Mouse (Mus musculus): ENCODE data around the gene Plcxd3. TPM values are rescaled to one million over a fixed set of nuclear protein-coding genes. Genes with fewer than 3 reads are reported as not detected.

Gene Plcxd3
- polyA plus RNA-seq, 1 experiment from 2014 or later = 56.2 TPM

GRCm38 (mm10) chr15:4387774-4388173, 12.5 kb downstream of the Plcxd3 start:
- Histone ChIP-seq H3K9ac (replicated peaks) (no peak overlapping the region), H3K4me1 (replicated peaks) (no peaks in the 10 kb centered on the region), H3K27ac (no peak overlapping the region), H3K9me3 (no peaks in the 10 kb centered on the region), H3K27me3 (no peaks in the 10 kb centered on the region), H3K4me2 (replicated peaks) (no peak overlapping the region), H3K4me3 (replicated peaks) (no peak overlapping the region), H3K36me3 (no peaks in the 10 kb centered on the region)
- no peak for ATAC-seq

- 20% methylated on average over 4 of the region's 4 CpGs for WGBS
- no peaks in the 10 kb centered on the region for H3K9me3 ChIP-seq
- ATAC-seq = no peak
Observed at GRCm38 (mm10) chr15:4400096-4400495, 24.8 kb downstream of the Plcxd3 start.

DNA sequence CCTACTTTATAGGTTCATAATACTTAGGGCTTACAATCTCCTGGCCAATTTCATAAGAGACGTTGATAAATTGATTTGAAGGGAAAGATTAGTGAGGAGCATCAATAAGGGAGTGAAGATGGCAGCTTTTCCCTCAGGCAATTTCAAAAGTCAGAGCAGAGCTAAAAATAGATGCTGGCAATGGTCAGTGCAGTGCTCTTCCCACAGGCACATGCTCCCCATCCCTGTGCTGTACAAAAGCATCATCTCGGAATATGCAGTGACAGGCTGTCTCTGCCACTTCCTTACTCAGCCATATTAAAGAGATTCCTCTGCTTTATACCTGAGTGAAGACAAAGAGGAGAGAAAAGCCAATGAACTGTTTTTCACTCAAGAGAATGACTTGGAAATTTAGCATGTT, 36.0 kb downstream of the Plcxd3 start:
- no peak overlapping the region for H3K27ac ChIP-seq
- peak; percentile 67; the same call in 1 of the 2 replicates for ATAC-seq
- H3K9ac ChIP-seq (replicated peaks) = no peak overlapping the region
- H3K27me3 ChIP-seq = no peaks in the 10 kb centered on the region
- H3K4me2 ChIP-seq (replicated peaks) = no peak overlapping the region
- H3K4me1 ChIP-seq (replicated peaks) = peaks cover 3% of the 10 kb centered on the region
- H3K36me3 ChIP-seq = no peaks in the 10 kb centered on the region
- no peaks in the 10 kb centered on the region for H3K9me3 ChIP-seq
- H3K4me3 ChIP-seq (replicated peaks) = no peak overlapping the region
- WGBS = 51% methylated on average over 2 of the region's 2 CpGs

More at GRCm38 (mm10) chr15:4400096-4400495, 24.8 kb downstream of the Plcxd3 start:
- H3K36me3 ChIP-seq = peaks cover 6% of the 10 kb centered on the region; the same call in 1 of the 2 replicates
- 0 out of 2 replicates have a peak, but pooled peaks cover 2% of the 10 kb centered on the region for H3K4me1 ChIP-seq (replicated peaks)
- no peak overlapping the region for H3K9ac ChIP-seq (replicated peaks)
- H3K4me3 ChIP-seq (replicated peaks) = no peak overlapping the region
- no peak overlapping the region for H3K27ac ChIP-seq
- H3K27me3 ChIP-seq = no peaks in the 10 kb centered on the region
- no peak overlapping the region for H3K4me2 ChIP-seq (replicated peaks)

DNA sequence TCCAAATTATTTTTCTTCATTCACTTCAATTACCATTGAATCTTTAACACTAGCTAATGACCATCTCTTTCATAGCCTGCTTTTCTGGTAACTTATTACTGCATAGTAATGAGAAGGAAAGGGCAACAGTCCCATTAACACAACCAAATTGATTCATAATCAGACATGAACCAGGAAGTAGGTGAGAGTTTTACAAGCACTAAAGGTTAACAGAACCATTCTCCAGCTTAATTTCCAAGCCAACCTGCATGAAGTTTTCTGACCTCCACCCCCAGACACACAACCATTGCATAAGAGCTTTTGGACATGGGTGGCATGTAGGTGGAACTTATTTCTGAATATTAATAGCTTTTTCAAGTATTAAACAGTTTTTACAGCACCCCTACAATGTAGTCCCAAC, 64.8 kb downstream of the Plcxd3 start:
- no peak overlapping the region for H3K4me2 ChIP-seq (replicated peaks)
- no peak overlapping the region for H3K4me3 ChIP-seq (replicated peaks)
- ATAC-seq = no peak
- H3K27ac ChIP-seq = no peak overlapping the region
- H3K9ac ChIP-seq (replicated peaks) = no peak overlapping the region
- no peaks in the 10 kb centered on the region for H3K36me3 ChIP-seq
- H3K4me1 ChIP-seq (replicated peaks) = no peaks in the 10 kb centered on the region
- H3K9me3 ChIP-seq = no peaks in the 10 kb centered on the region
- H3K27me3 ChIP-seq = no peaks in the 10 kb centered on the region

GRCm38 (mm10) chr15:4496182-4496581, 120.9 kb downstream of the Plcxd3 start:
- WGBS = 81% methylated on average over 3 of the region's 3 CpGs
- Histone ChIP-seq H3K9me3 (no peaks in the 10 kb centered on the region), H3K4me2 (replicated peaks) (no peak overlapping the region), H3K27ac (no peak overlapping the region), H3K9ac (replicated peaks) (no peak overlapping the region), H3K27me3 (no peaks in the 10 kb centered on the region), H3K4me1 (replicated peaks) (no peaks in the 10 kb centered on the region), H3K4me3 (replicated peaks) (no peak overlapping the region), H3K36me3 (no peaks in the 10 kb centered on the region)
- ATAC-seq = no peak

GRCm38 (mm10) chr15:4496984-4497383, 121.7 kb downstream of the Plcxd3 start:
- Histone ChIP-seq H3K9me3 (no peaks in the 10 kb centered on the region), H3K27me3 (no peaks in the 10 kb centered on the region), H3K36me3 (no peaks in the 10 kb centered on the region), H3K27ac (no peak overlapping the region), H3K9ac (replicated peaks) (no peak overlapping the region), H3K4me3 (replicated peaks) (no peak overlapping the region), H3K4me1 (replicated peaks) (no peaks in the 10 kb centered on the region), H3K4me2 (replicated peaks) (no peak overlapping the region)
- WGBS = 58% methylated on average over 2 of the region's 2 CpGs
- no peak for ATAC-seq

DNA sequence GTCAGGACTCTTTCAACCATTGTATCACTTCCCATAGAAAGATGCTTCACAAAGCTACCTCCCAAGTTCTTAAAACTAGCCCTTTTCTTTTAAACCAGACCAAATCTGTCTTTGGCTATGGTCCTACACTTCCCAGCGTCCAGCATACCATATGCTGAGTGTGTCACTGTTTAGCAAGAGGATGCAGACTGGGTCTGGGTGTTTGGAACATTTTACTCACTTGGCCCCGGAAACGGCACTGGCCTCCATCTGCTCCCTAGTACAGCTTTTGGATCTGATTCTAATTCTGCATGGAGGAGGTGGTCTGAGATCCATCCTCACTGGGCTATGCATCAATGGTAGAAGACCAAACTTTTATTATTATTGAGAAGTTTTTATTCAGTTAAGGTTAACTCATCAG, 122.7 kb downstream of the Plcxd3 start:
- no peaks in the 10 kb centered on the region for H3K27me3 ChIP-seq
- H3K4me2 ChIP-seq (replicated peaks) = no peak overlapping the region
- no peak overlapping the region for H3K4me3 ChIP-seq (replicated peaks)
- 82% methylated on average over 3 of the region's 3 CpGs for WGBS
- no peak overlapping the region for H3K9ac ChIP-seq (replicated peaks)
- H3K4me1 ChIP-seq (replicated peaks) = no peaks in the 10 kb centered on the region
- ATAC-seq = no peak
- no peaks in the 10 kb centered on the region for H3K36me3 ChIP-seq
- H3K27ac ChIP-seq = no peak overlapping the region
- H3K9me3 ChIP-seq = no peaks in the 10 kb centered on the region

- Histone ChIP-seq H3K4me2 (replicated peaks) (no peak overlapping the region), H3K27me3 (no peaks in the 10 kb centered on the region), H3K4me3 (replicated peaks) (no peak overlapping the region), H3K27ac (no peak overlapping the region), H3K36me3 (no peaks in the 10 kb centered on the region), H3K9me3 (no peaks in the 10 kb centered on the region), H3K4me1 (replicated peaks) (no peaks in the 10 kb centered on the region), H3K9ac (replicated peaks) (no peak overlapping the region)
- ATAC-seq = no peak
- 91% methylated on average over 3 of the region's 3 CpGs for WGBS
Observed at GRCm38 (mm10) chr15:4503366-4503765, 128.1 kb downstream of the Plcxd3 start.

DNA sequence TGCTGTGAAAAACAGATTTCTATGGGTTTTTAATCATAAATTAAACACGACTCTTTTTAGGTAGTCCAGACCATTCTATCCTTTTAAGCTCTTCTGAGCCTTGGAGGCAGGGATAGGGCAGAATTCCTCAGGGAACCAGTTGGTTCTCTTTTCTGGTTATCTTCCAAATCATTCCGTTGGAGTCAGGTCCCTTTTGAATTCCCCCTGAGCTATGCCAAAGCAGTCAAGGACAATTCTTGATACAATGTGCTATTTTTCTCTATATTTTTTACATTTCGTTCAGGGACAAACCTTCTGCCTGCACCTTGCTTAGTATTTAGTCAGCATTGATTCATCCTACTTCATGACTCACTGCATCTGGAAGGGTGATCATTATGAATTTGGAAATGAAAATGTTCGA, 128.5 kb downstream of the Plcxd3 start:
- H3K4me3 ChIP-seq (replicated peaks) = no peak overlapping the region
- 78% methylated on average over 4 of the region's 4 CpGs for WGBS
- no peaks in the 10 kb centered on the region for H3K36me3 ChIP-seq

DNA sequence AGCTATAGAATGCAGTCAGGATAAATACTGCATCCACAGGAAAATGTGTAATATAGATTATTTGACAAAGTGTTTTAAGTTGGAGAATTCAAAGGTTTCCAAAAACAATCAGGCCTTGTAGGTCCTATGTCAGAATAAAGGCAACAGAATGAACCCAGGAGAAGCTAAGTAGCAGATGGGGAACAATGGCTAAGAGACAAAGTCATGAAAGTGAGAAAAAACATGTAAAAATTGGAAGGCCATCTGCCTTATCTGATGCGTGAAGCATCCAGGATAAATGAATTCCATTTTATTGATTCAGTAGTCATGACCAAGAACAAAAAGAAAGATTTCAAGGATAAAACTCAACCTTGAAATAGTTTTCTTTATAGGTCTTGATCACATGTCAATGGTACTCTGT, 139.4 kb downstream of the Plcxd3 start:
- 82% methylated on average over 1 of the region's 1 CpGs for WGBS
- Histone ChIP-seq H3K4me2 (replicated peaks) (no peak overlapping the region), H3K9ac (replicated peaks) (no peak overlapping the region), H3K9me3 (no peaks in the 10 kb centered on the region), H3K27ac (no peak overlapping the region), H3K4me1 (replicated peaks) (no peaks in the 10 kb centered on the region), H3K4me3 (replicated peaks) (no peak overlapping the region), H3K27me3 (no peaks in the 10 kb centered on the region), H3K36me3 (peaks cover 8% of the 10 kb centered on the region; the same call in 1 of the 2 replicates)
- no peak for ATAC-seq

More for the DNA sequence above, 128.5 kb downstream of the Plcxd3 start:
- H3K4me2 ChIP-seq (replicated peaks) = no peak overlapping the region
- H3K4me1 ChIP-seq (replicated peaks) = no peaks in the 10 kb centered on the region
- no peak overlapping the region for H3K27ac ChIP-seq
- H3K27me3 ChIP-seq = no peaks in the 10 kb centered on the region
- no peaks in the 10 kb centered on the region for H3K9me3 ChIP-seq
- no peak overlapping the region for H3K9ac ChIP-seq (replicated peaks)
- no peak for ATAC-seq

- Histone ChIP-seq H3K4me3 (replicated peaks) (no peak overlapping the region), H3K9ac (replicated peaks) (no peak overlapping the region), H3K36me3 (no peaks in the 10 kb centered on the region), H3K27ac (no peak overlapping the region), H3K9me3 (no peaks in the 10 kb centered on the region), H3K27me3 (no peaks in the 10 kb centered on the region), H3K4me1 (replicated peaks) (no peaks in the 10 kb centered on the region), H3K4me2 (replicated peaks) (no peak overlapping the region)
- ATAC-seq = no peak
- 73% methylated on average over 3 of the region's 3 CpGs for WGBS
Observed at GRCm38 (mm10) chr15:4524598-4524997, 149.3 kb downstream of the Plcxd3 start.

DNA sequence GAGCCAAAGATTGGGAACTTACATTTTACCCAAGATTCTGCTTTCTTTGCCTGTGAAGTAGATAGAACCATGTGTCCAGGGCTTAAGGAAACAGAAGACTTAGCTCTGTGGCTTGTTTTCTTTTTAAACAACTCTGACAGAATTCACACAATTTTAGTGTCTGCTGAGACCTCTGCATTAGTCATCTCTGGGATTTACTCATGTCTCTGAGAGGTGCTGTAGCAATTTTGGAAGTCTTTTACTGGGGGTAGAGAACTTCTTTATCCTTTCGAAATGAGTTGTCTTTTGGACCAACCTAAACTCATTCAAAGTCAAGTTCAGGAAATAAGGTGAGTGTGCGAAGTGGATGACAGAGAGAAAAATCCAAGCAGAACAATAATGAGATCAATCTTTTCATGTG, 158.4 kb downstream of the Plcxd3 start:
- no peak overlapping the region for H3K9ac ChIP-seq (replicated peaks)
- no peak for ATAC-seq
- H3K36me3 ChIP-seq = no peaks in the 10 kb centered on the region
- no peak overlapping the region for H3K4me2 ChIP-seq (replicated peaks)
- H3K27ac ChIP-seq = no peak overlapping the region
- WGBS = 87% methylated on average over 2 of the region's 2 CpGs
- H3K9me3 ChIP-seq = no peaks in the 10 kb centered on the region
- H3K4me1 ChIP-seq (replicated peaks) = no peaks in the 10 kb centered on the region
- no peak overlapping the region for H3K4me3 ChIP-seq (replicated peaks)
- no peaks in the 10 kb centered on the region for H3K27me3 ChIP-seq

DNA sequence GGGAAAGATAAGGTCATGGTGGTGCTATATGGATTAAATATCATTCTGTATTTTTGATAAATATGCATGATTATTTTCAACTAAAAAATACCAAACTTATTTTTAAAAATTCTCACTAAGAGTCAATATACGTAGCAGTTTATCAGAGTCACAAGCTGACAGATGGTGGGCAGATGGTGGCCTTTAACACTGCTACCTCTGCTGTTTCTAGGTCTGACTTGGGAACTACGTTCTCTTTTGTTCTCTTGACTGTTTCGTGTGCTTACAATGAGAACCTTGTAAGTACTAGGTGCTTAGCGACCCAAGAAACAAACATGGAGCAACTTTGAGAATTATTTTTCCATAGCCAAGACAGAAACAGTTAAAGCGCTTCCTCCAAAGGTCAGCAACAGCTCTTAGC, 183.8 kb downstream of the Plcxd3 start:
- Histone ChIP-seq H3K27ac (no peak overlapping the region), H3K36me3 (no peaks in the 10 kb centered on the region), H3K9me3 (no peaks in the 10 kb centered on the region), H3K27me3 (no peaks in the 10 kb centered on the region), H3K4me1 (replicated peaks) (no peaks in the 10 kb centered on the region), H3K4me2 (replicated peaks) (no peak overlapping the region), H3K9ac (replicated peaks) (no peak overlapping the region), H3K4me3 (replicated peaks) (no peak overlapping the region)
- WGBS = 80% methylated on average over 5 of the region's 5 CpGs
- ATAC-seq = no peak
